Mouse (Mus musculus): ENCODE results near the gene BC055324. TPM values are rescaled to one million over a fixed set of nuclear protein-coding genes. Genes with fewer than 3 reads are reported as not detected.

Gene BC055324
- polyA plus RNA-seq, 1 experiment from 2014 or later, result 2.9 TPM

GRCm38 (mm10) chr1:163995609-163995913 is 965 bp upstream of the BC055324 start:
- no peak overlapping the region for H3K27ac ChIP-seq (replicated peaks)
- ATAC-seq (ENCODE audit: low FRiP score, low TSS enrichment), result no peak
- peak overlapping the region; percentile 67 for H3K4me2 ChIP-seq (replicated peaks; ENCODE audit: low read depth)
- no peaks in the 10 kb centered on the region for H3K27me3 ChIP-seq (ENCODE audit: control insufficient read depth, insufficient read depth, low read length)
- peak overlapping the region; percentile 74; the same call in 1 of the 2 replicates for H3K4me3 ChIP-seq (ENCODE audit: low read depth, low read length)
- no peak overlapping the region for H3K9ac ChIP-seq (ENCODE audit: low read length)
- H3K9me3 ChIP-seq (ENCODE audit: control insufficient read depth, low read length), result no peaks in the 10 kb centered on the region
- 81% methylated on average over 1 of the region's 2 CpGs for WGBS
- no peaks in the 10 kb centered on the region for H3K4me1 ChIP-seq (replicated peaks; ENCODE audit: control insufficient read depth, insufficient read depth)
- TF ChIP-seq EP300 (optimal IDR thresholded peaks at IDR 0.05) (no peak), CTCF (IDR thresholded peaks at IDR 0.05; ENCODE audit: low read depth) (no peak)
- DNase-seq (ENCODE audit: low spot score), result no peak
- H3K36me3 ChIP-seq (ENCODE audit: control insufficient read depth, insufficient read depth, low read length), result no peaks in the 10 kb centered on the region

GRCm38 (mm10) chr1:163994173-163994720 is 349 bp downstream of the BC055324 start:
- no peak for TF ChIP-seq CTCF (IDR thresholded peaks at IDR 0.05; ENCODE audit: low read depth)
- no peak for TF ChIP-seq EP300 (optimal IDR thresholded peaks at IDR 0.05)
- ATAC-seq (ENCODE audit: low FRiP score, low TSS enrichment) (peak; percentile 81), DNase-seq (ENCODE audit: low spot score) (no peak)
- peak overlapping the region; percentile 74 for H3K4me3 ChIP-seq (ENCODE audit: low read depth, low read length)
- H3K9me3 ChIP-seq (ENCODE audit: control insufficient read depth, low read length), result no peaks in the 10 kb centered on the region
- H3K4me2 ChIP-seq (replicated peaks; ENCODE audit: low read depth), result peak overlapping the region; percentile 72
- H3K27ac ChIP-seq (replicated peaks), result no peak overlapping the region
- no peaks in the 10 kb centered on the region for H3K27me3 ChIP-seq (ENCODE audit: control insufficient read depth, insufficient read depth, low read length)
- WGBS, result 2% methylated on average over 38 of the region's 38 CpGs
- H3K9ac ChIP-seq (ENCODE audit: low read length), result peak overlapping the region; percentile 75
- no peaks in the 10 kb centered on the region for H3K4me1 ChIP-seq (replicated peaks; ENCODE audit: control insufficient read depth, insufficient read depth)
- H3K36me3 ChIP-seq (ENCODE audit: control insufficient read depth, insufficient read depth, low read length), result no peaks in the 10 kb centered on the region

- H3K27ac ChIP-seq (replicated peaks), result no peak overlapping the region
- H3K9me3 ChIP-seq (ENCODE audit: control insufficient read depth, low read length), result no peaks in the 10 kb centered on the region
- H3K9ac ChIP-seq (ENCODE audit: low read length), result no peak overlapping the region
- H3K4me1 ChIP-seq (replicated peaks; ENCODE audit: control insufficient read depth, insufficient read depth), result no peaks in the 10 kb centered on the region
- ATAC-seq (ENCODE audit: low FRiP score, low TSS enrichment) (no peak), DNase-seq (ENCODE audit: low spot score) (no peak)
- no peak overlapping the region for H3K4me3 ChIP-seq (ENCODE audit: low read depth, low read length)
- H3K36me3 ChIP-seq (ENCODE audit: control insufficient read depth, insufficient read depth, low read length), result no peaks in the 10 kb centered on the region
- H3K27me3 ChIP-seq (ENCODE audit: control insufficient read depth, insufficient read depth, low read length), result no peaks in the 10 kb centered on the region
- no peak overlapping the region for H3K4me2 ChIP-seq (replicated peaks; ENCODE audit: low read depth)
- 80% methylated on average over 4 of the region's 4 CpGs for WGBS
- TF ChIP-seq EP300 (optimal IDR thresholded peaks at IDR 0.05) (no peak), CTCF (IDR thresholded peaks at IDR 0.05; ENCODE audit: low read depth) (no peak)
Measured at GRCm38 (mm10) chr1:163992371-163992770, 2.2 kb downstream of the BC055324 start.

GRCm38 (mm10) chr1:163976515-163976914 is 18.1 kb downstream of the BC055324 start:
- Histone ChIP-seq H3K27me3 (ENCODE audit: control insufficient read depth, insufficient read depth, low read length) (no peaks in the 10 kb centered on the region), H3K4me2 (replicated peaks; ENCODE audit: low read depth) (no peak overlapping the region), H3K9ac (ENCODE audit: low read length) (no peak overlapping the region), H3K9me3 (ENCODE audit: control insufficient read depth, low read length) (no peaks in the 10 kb centered on the region), H3K27ac (replicated peaks) (no peak overlapping the region), H3K4me1 (replicated peaks; ENCODE audit: control insufficient read depth, insufficient read depth) (no peaks in the 10 kb centered on the region), H3K36me3 (ENCODE audit: control insufficient read depth, insufficient read depth, low read length) (peaks cover 4% of the 10 kb centered on the region; the same call in 1 of the 2 replicates), H3K4me3 (ENCODE audit: low read depth, low read length) (no peak overlapping the region)
- 80% methylated on average over 1 of the region's 1 CpGs for WGBS
- DNase-seq (ENCODE audit: low spot score), result no peak
- no peak for ATAC-seq (ENCODE audit: low FRiP score, low TSS enrichment)
- no peak for TF ChIP-seq EP300 (optimal IDR thresholded peaks at IDR 0.05)
- no peak for TF ChIP-seq CTCF (IDR thresholded peaks at IDR 0.05; ENCODE audit: low read depth)

- TF ChIP-seq CTCF (IDR thresholded peaks at IDR 0.05; ENCODE audit: low read depth) (no peak), EP300 (optimal IDR thresholded peaks at IDR 0.05) (no peak)
- no peak overlapping the region for H3K4me3 ChIP-seq (ENCODE audit: low read depth, low read length)
- H3K9ac ChIP-seq (ENCODE audit: low read length), result no peak overlapping the region
- H3K27ac ChIP-seq (replicated peaks), result no peak overlapping the region
- H3K27me3 ChIP-seq (ENCODE audit: control insufficient read depth, insufficient read depth, low read length), result no peaks in the 10 kb centered on the region
- no peak for ATAC-seq (ENCODE audit: low FRiP score, low TSS enrichment)
- DNase-seq (ENCODE audit: low spot score), result no peak
- H3K4me1 ChIP-seq (replicated peaks; ENCODE audit: control insufficient read depth, insufficient read depth), result no peaks in the 10 kb centered on the region
- peaks cover 5% of the 10 kb centered on the region; the same call in 1 of the 2 replicates for H3K36me3 ChIP-seq (ENCODE audit: control insufficient read depth, insufficient read depth, low read length)
- H3K9me3 ChIP-seq (ENCODE audit: control insufficient read depth, low read length), result no peaks in the 10 kb centered on the region
- H3K4me2 ChIP-seq (replicated peaks; ENCODE audit: low read depth), result no peak overlapping the region
- WGBS, result 96% methylated on average over 2 of the region's 2 CpGs
Measured at GRCm38 (mm10) chr1:163975088-163975487, 19.5 kb downstream of the BC055324 start.

GRCm38 (mm10) chr1:163974471-163974870 is 20.1 kb downstream of the BC055324 start:
- Histone ChIP-seq H3K36me3 (ENCODE audit: control insufficient read depth, insufficient read depth, low read length) (peaks cover 5% of the 10 kb centered on the region; the same call in 1 of the 2 replicates), H3K4me2 (replicated peaks; ENCODE audit: low read depth) (no peak overlapping the region), H3K9ac (ENCODE audit: low read length) (no peak overlapping the region), H3K27ac (replicated peaks) (no peak overlapping the region), H3K4me1 (replicated peaks; ENCODE audit: control insufficient read depth, insufficient read depth) (no peaks in the 10 kb centered on the region), H3K27me3 (ENCODE audit: control insufficient read depth, insufficient read depth, low read length) (no peaks in the 10 kb centered on the region), H3K4me3 (ENCODE audit: low read depth, low read length) (no peak overlapping the region), H3K9me3 (ENCODE audit: control insufficient read depth, low read length) (no peaks in the 10 kb centered on the region)
- TF ChIP-seq CTCF (IDR thresholded peaks at IDR 0.05; ENCODE audit: low read depth) (no peak), EP300 (optimal IDR thresholded peaks at IDR 0.05) (no peak)
- ATAC-seq (ENCODE audit: low FRiP score, low TSS enrichment) (peak; percentile 38; the same call in 1 of the 2 replicates), DNase-seq (ENCODE audit: low spot score) (no peak)
- WGBS, result 26% methylated on average over 1 of the region's 1 CpGs
